Mouse (Mus musculus) intestine, embryonic 15.5 days (tissue): ENCODE measurements at regions not wholly inside any gene's neighbourhood (a gene's known extent, or its start where the extent isn't known, plus 50 kb on each side); places are given as distances from the start of the nearest gene placed in this dataset.

ENCODE experiments used
- ATAC-seq: fragments of 200-750 bp; cut with Nextera tagmentation; 2 replicates; pipeline ENCODE4 v1.8.0; 2017; ENCODE audit warnings: moderate TSS enrichment, moderate library complexity
- H3K27ac ChIP-seq: fragments of 300-500 bp; sonication (generic); 2 replicates; pipeline ENCODE4 v1.5.1; 2015; ENCODE audit warnings: mild to moderate bottlenecking, inconsistent platforms
- H3K27me3 ChIP-seq: fragments of 300-500 bp; sonication (generic); replicated peaks from 2 replicates; pipeline ENCODE4 v1.6.1; 2015; ENCODE audit warnings: inconsistent platforms
- H3K36me3 ChIP-seq: fragments of 300-500 bp; sonication (generic); 2 replicates; pipeline ENCODE4 v1.6.1; 2015; ENCODE audit warnings: inconsistent platforms
- H3K4me1 ChIP-seq: fragments of 300-500 bp; sonication (generic); replicated peaks from 2 replicates; pipeline ENCODE4 v1.6.1; 2015; ENCODE audit warnings: inconsistent platforms
- H3K4me2 ChIP-seq: fragments of 300-500 bp; sonication (generic); replicated peaks from 2 replicates; pipeline ENCODE4 v1.6.1; 2015; ENCODE audit warnings: mild to moderate bottlenecking, inconsistent platforms
- H3K4me3 ChIP-seq: fragments of 300-500 bp; sonication (generic); replicated peaks from 2 replicates; pipeline ENCODE4 v1.5.1; 2015; ENCODE audit warnings: inconsistent platforms
- H3K9ac ChIP-seq: fragments of 300-500 bp; sonication (generic); 2 replicates; pipeline ENCODE4 v1.6.1; 2015; ENCODE audit warnings: inconsistent platforms
- H3K9me3 ChIP-seq: fragments of 300-500 bp; sonication (generic); 2 replicates; pipeline ENCODE4 v1.6.1; 2016; ENCODE audit warnings: inconsistent platforms
- WGBS: fragments of 180-500 bp; shearing (Covaris S2); methylation state at CpG from one replicate; pipeline ENCODE4 v1.1.7; 2015; 5-methylcytosine and 5-hydroxymethylcytosine counted together

- Histone ChIP-seq H3K4me2 (no peak overlapping the region), H3K9ac (no peak overlapping the region), H3K4me3 (no peak overlapping the region), H3K27ac (no peak overlapping the region), H3K27me3 (no peaks in the 10 kb centered on the region), H3K4me1 (no peaks in the 10 kb centered on the region), H3K36me3 (no peaks in the 10 kb centered on the region), H3K9me3 (no peaks in the 10 kb centered on the region)
- WGBS: 71% methylated on average over 10 of the region's 10 CpGs
- no peak for ATAC-seq
Observed at GRCm38 (mm10) chr4:47638876-47639494, 164.5 kb downstream of the Sec61b start.

GRCm38 (mm10) chr4:47645093-47645492 is 170.6 kb downstream of the Sec61b start:
- 40% methylated on average over 1 of the region's 1 CpGs for WGBS
- Histone ChIP-seq H3K27ac (no peak overlapping the region), H3K4me3 (no peak overlapping the region), H3K4me1 (peaks cover 3% of the 10 kb centered on the region; the same call in 1 of the 2 replicates), H3K9me3 (no peaks in the 10 kb centered on the region), H3K27me3 (no peaks in the 10 kb centered on the region), H3K9ac (no peak overlapping the region), H3K4me2 (no peak overlapping the region), H3K36me3 (no peaks in the 10 kb centered on the region)
- no peak for ATAC-seq

GRCm38 (mm10) chr4:47648701-47649100 is 174.2 kb downstream of the Sec61b start:
- no peaks in the 10 kb centered on the region for H3K36me3 ChIP-seq
- H3K9ac ChIP-seq: no peak overlapping the region
- no peak overlapping the region for H3K27ac ChIP-seq
- H3K9me3 ChIP-seq: no peaks in the 10 kb centered on the region
- 60% methylated on average over 8 of the region's 8 CpGs for WGBS
- no peak overlapping the region for H3K4me3 ChIP-seq
- H3K4me2 ChIP-seq: no peak overlapping the region
- H3K27me3 ChIP-seq: no peaks in the 10 kb centered on the region
- peaks cover 3% of the 10 kb centered on the region; the same call in 1 of the 2 replicates for H3K4me1 ChIP-seq
- no peak for ATAC-seq

- H3K36me3 ChIP-seq: no peaks in the 10 kb centered on the region
- no peaks in the 10 kb centered on the region for H3K9me3 ChIP-seq
- no peak for ATAC-seq
- H3K4me2 ChIP-seq: no peak overlapping the region
- WGBS: 60% methylated on average over 3 of the region's 3 CpGs
- H3K9ac ChIP-seq: no peak overlapping the region
- no peaks in the 10 kb centered on the region for H3K27me3 ChIP-seq
- H3K4me3 ChIP-seq: no peak overlapping the region
- H3K27ac ChIP-seq: no peak overlapping the region
- H3K4me1 ChIP-seq: peaks cover 1% of the 10 kb centered on the region; the same call in 1 of the 2 replicates
Observed at GRCm38 (mm10) chr4:47649951-47650350, 175.5 kb downstream of the Sec61b start.

GRCm38 (mm10) chr4:47651521-47651920 is 177.1 kb downstream of the Sec61b start:
- ATAC-seq: no peak
- Histone ChIP-seq H3K9me3 (no peaks in the 10 kb centered on the region), H3K27me3 (no peaks in the 10 kb centered on the region), H3K4me1 (no peaks in the 10 kb centered on the region), H3K4me3 (no peak overlapping the region), H3K27ac (no peak overlapping the region), H3K4me2 (no peak overlapping the region; the same call in 1 of the 2 replicates), H3K36me3 (no peaks in the 10 kb centered on the region), H3K9ac (no peak overlapping the region)
- 40% methylated on average over 10 of the region's 10 CpGs for whole genome bisulfite sequencing

- no peak overlapping the region for H3K4me3 ChIP-seq
- no peaks in the 10 kb centered on the region for H3K36me3 ChIP-seq
- no peaks in the 10 kb centered on the region for H3K27me3 ChIP-seq
- whole genome bisulfite sequencing: 82% methylated on average over 2 of the region's 2 CpGs
- ATAC-seq: no peak
- no peaks in the 10 kb centered on the region for H3K9me3 ChIP-seq
- no peak overlapping the region for H3K27ac ChIP-seq
- H3K4me2 ChIP-seq: no peak overlapping the region
- no peak overlapping the region for H3K9ac ChIP-seq
- H3K4me1 ChIP-seq: no peaks in the 10 kb centered on the region
Observed at GRCm38 (mm10) chr4:47653143-47653542, 178.7 kb downstream of the Sec61b start.

GRCm38 (mm10) chr4:47669519-47669918 is 195.1 kb downstream of the Sec61b start:
- WGBS: 70% methylated on average over 5 of the region's 5 CpGs
- no peak overlapping the region for H3K9ac ChIP-seq
- no peaks in the 10 kb centered on the region for H3K4me1 ChIP-seq
- H3K27me3 ChIP-seq: no peaks in the 10 kb centered on the region
- ATAC-seq: no peak
- H3K36me3 ChIP-seq: no peaks in the 10 kb centered on the region
- no peak overlapping the region for H3K4me2 ChIP-seq
- H3K4me3 ChIP-seq: no peak overlapping the region
- no peak overlapping the region for H3K27ac ChIP-seq
- no peaks in the 10 kb centered on the region for H3K9me3 ChIP-seq

GRCm38 (mm10) chr4:47670476-47670875 is 196.0 kb downstream of the Sec61b start:
- ATAC-seq: no peak

GRCm38 (mm10) chr4:47671362-47671761 is 196.9 kb downstream of the Sec61b start:
- H3K36me3 ChIP-seq: no peaks in the 10 kb centered on the region
- no peak overlapping the region for H3K4me2 ChIP-seq
- no peak for ATAC-seq

More at GRCm38 (mm10) chr4:47670476-47670875, 196.0 kb downstream of the Sec61b start:
- Histone ChIP-seq H3K4me2 (no peak overlapping the region), H3K27ac (no peak overlapping the region), H3K36me3 (no peaks in the 10 kb centered on the region), H3K4me1 (no peaks in the 10 kb centered on the region), H3K4me3 (no peak overlapping the region), H3K9ac (no peak overlapping the region), H3K9me3 (no peaks in the 10 kb centered on the region), H3K27me3 (no peaks in the 10 kb centered on the region)
- 67% methylated on average over 3 of the region's 3 CpGs for WGBS

GRCm38 (mm10) chr4:47681141-47681540 is 206.7 kb downstream of the Sec61b start:
- Histone ChIP-seq H3K27me3 (no peaks in the 10 kb centered on the region), H3K9ac (no peak overlapping the region), H3K4me2 (no peak overlapping the region), H3K4me3 (no peak overlapping the region), H3K36me3 (no peaks in the 10 kb centered on the region), H3K4me1 (no peaks in the 10 kb centered on the region), H3K9me3 (no peaks in the 10 kb centered on the region), H3K27ac (no peak overlapping the region)
- 95% methylated on average over 4 of the region's 4 CpGs for WGBS
- no peak for ATAC-seq

More at GRCm38 (mm10) chr4:47671362-47671761, 196.9 kb downstream of the Sec61b start:
- no peak overlapping the region for H3K27ac ChIP-seq
- WGBS: 87% methylated on average over 5 of the region's 5 CpGs
- no peaks in the 10 kb centered on the region for H3K27me3 ChIP-seq
- H3K9ac ChIP-seq: no peak overlapping the region
- no peaks in the 10 kb centered on the region for H3K4me1 ChIP-seq
- H3K9me3 ChIP-seq: no peaks in the 10 kb centered on the region
- H3K4me3 ChIP-seq: no peak overlapping the region

GRCm38 (mm10) chr4:47691207-47691606 is 216.7 kb downstream of the Sec61b start:
- Histone ChIP-seq H3K4me3 (no peak overlapping the region), H3K4me2 (no peak overlapping the region), H3K9ac (no peak overlapping the region), H3K4me1 (no peaks in the 10 kb centered on the region), H3K36me3 (no peaks in the 10 kb centered on the region), H3K27ac (no peak overlapping the region), H3K9me3 (no peaks in the 10 kb centered on the region), H3K27me3 (no peaks in the 10 kb centered on the region)
- no peak for ATAC-seq
- 70% methylated on average over 2 of the region's 2 CpGs for WGBS

GRCm38 (mm10) chr4:47692654-47693053 is 218.2 kb downstream of the Sec61b start:
- no peak for ATAC-seq
- no peak overlapping the region for H3K4me3 ChIP-seq
- no peaks in the 10 kb centered on the region for H3K36me3 ChIP-seq
- no peak overlapping the region for H3K27ac ChIP-seq
- H3K4me2 ChIP-seq: no peak overlapping the region
- no peaks in the 10 kb centered on the region for H3K9me3 ChIP-seq
- no peaks in the 10 kb centered on the region for H3K4me1 ChIP-seq
- no peaks in the 10 kb centered on the region for H3K27me3 ChIP-seq
- no peak overlapping the region for H3K9ac ChIP-seq

GRCm38 (mm10) chr4:47693221-47693620 is 218.8 kb downstream of the Sec61b start:
- no peaks in the 10 kb centered on the region for H3K27me3 ChIP-seq
- no peak overlapping the region for H3K4me2 ChIP-seq
- H3K4me1 ChIP-seq: no peaks in the 10 kb centered on the region
- no peak for ATAC-seq
- no peak overlapping the region for H3K27ac ChIP-seq
- H3K4me3 ChIP-seq: no peak overlapping the region
- H3K36me3 ChIP-seq: no peaks in the 10 kb centered on the region
- H3K9ac ChIP-seq: no peak overlapping the region
- H3K9me3 ChIP-seq: no peaks in the 10 kb centered on the region
- 62% methylated on average over 12 of the region's 12 CpGs for WGBS
